Mouse (Mus musculus): Measurements from ENCODE around the gene Ercc5.

GRCm38 (mm10) chr1:44172656-44173055 is 25.1 kb downstream of the Ercc5 start:
- TF ChIP-seq CTCF (IDR thresholded peaks at IDR 0.05; ENCODE audit: extremely low read depth, insufficient read depth, low read length) (no peak), POLR2A (IDR thresholded peaks at IDR 0.05; ENCODE audit: extremely low read depth, insufficient read depth, low read length) (no peak)

All from cortical plate, adult 2 months (tissue).